In the genomic region with DNA sequence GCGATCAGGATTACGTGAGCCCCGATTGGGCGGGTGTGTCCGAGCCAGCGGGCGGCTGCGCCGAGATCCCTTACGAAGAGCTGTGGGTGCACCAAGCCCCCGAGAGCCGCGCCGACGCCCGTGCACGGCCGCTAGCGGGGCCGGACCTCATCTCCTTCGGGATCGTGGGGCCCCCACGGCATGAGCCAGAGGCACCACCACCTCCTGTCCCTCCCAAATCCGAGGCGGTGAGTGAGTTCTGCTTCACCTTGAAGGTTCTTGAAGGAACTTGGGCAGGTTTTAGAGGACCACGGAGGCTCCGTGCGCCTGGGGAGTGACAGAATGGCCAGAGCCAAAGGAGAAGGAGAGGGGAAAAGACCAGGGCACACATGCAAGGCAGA, we compare ENCODE assay signal across 9 mouse cellular contexts. TPM values are rescaled to one million over a fixed set of nuclear protein-coding genes. Genes with fewer than 3 reads are reported as not detected.
A peak's percentile ranks its signal among the peaks of the same experiment; 100 is the strongest.
DNase-seq lines count a peak whose midpoint lies in the region; ATAC-seq and TF ChIP-seq lines count a peak whose summit lies in the region.
"Had no signal": no experiment of that assay in that cellular context is flagged by ENCODE, and none has a peak within 500 bp of the region (broad histone marks: within the 10 kb centered on the region; RNA-seq: fewer than 3 reads in every experiment).

No protein-coding gene starts in this region.

- H3K27ac ChIP-seq in heart, adult 2 months: no peak overlapping the region
- no peak overlapping the region for H3K27ac ChIP-seq in testis, adult 2 months (ENCODE audit: control insufficient read depth, insufficient read depth, low read depth, low read length)
- H3K27ac ChIP-seq in liver, embryonic 11.5 days (ENCODE audit: low read depth, low read length): no peak overlapping the region
- no peak overlapping the region for H3K27ac ChIP-seq in stomach, embryonic 16.5 days (ENCODE audit: low read length)

- peak overlapping the region; percentile 56; the same call in 1 of the 2 replicates for H3K9ac ChIP-seq in heart, adult 2 months (ENCODE audit: low read depth, low read length)
- H3K9ac ChIP-seq in liver, embryonic 11.5 days (ENCODE audit: low read depth, low read length): peak overlapping the region; percentile 64
- peak overlapping the region; percentile 74 for H3K9ac ChIP-seq in stomach, embryonic 16.5 days (ENCODE audit: low read length)

- H3K36me3 ChIP-seq in heart, adult 2 months (ENCODE audit: control insufficient read depth, insufficient read depth, low read length): no peaks in the 10 kb centered on the region
- no peaks in the 10 kb centered on the region; the same call in 1 of the 2 replicates for H3K36me3 ChIP-seq in testis, adult 2 months (ENCODE audit: control insufficient read depth, insufficient read depth, low read length)
- H3K36me3 ChIP-seq in liver, embryonic 11.5 days (ENCODE audit: control insufficient read depth, insufficient read depth, low read length): peaks cover 11% of the 10 kb centered on the region
- no peaks in the 10 kb centered on the region; the same call in 1 of the 2 replicates for H3K36me3 ChIP-seq in stomach, embryonic 16.5 days (ENCODE audit: control insufficient read depth, insufficient read depth, low read length)

- no peak for TF ChIP-seq EP300 in heart, adult 2 months (IDR thresholded peaks at IDR 0.05; ENCODE audit: insufficient read depth, low read depth, low read length)

- intact Hi-C loops in heart, adult 2 months (cut with DNase I): loop anchor here (10.0 kb wide), 1 partner anchor 290 kb away; no protein-coding TSS in a partner anchor
- intact Hi-C loops in gastrocnemius, postnatal 14 days (cut with DNase I; ENCODE audit: low total_unique reads): loop anchor here (10.0 kb wide), 1 partner anchor 290 kb away; no protein-coding TSS in a partner anchor

- H3K4me2 ChIP-seq in liver, embryonic 11.5 days: peak overlapping the region; percentile 92
- H3K4me2 ChIP-seq in stomach, embryonic 16.5 days (ENCODE audit: low read depth, low read length): peak overlapping the region; percentile 92

- TF ChIP-seq CTCF in heart, adult 2 months (IDR thresholded peaks at IDR 0.05): no peak
- TF ChIP-seq CTCF in testis, adult 2 months (IDR thresholded peaks at IDR 0.05; ENCODE audit: control insufficient read depth, insufficient read depth, insufficient replicate concordance, low read depth, low read length): no peak

- no peak for TF ChIP-seq POLR2A in heart, adult 2 months (IDR thresholded peaks at IDR 0.05; ENCODE audit: insufficient read depth, low read depth, low read length)
- TF ChIP-seq POLR2A in testis, adult 2 months (IDR thresholded peaks at IDR 0.05; ENCODE audit: control insufficient read depth, low read depth, low read length): no peak

- H3K4me3 ChIP-seq in heart, adult 2 months: peak overlapping the region; percentile 50
- peak overlapping the region; percentile 82 for H3K4me3 ChIP-seq in testis, adult 2 months (ENCODE audit: control insufficient read depth, low read depth, low read length)
- H3K4me3 ChIP-seq in liver, embryonic 11.5 days (ENCODE audit: low read depth, low read length): peak overlapping the region; percentile 57
- H3K4me3 ChIP-seq in stomach, embryonic 16.5 days (replicated peaks; ENCODE audit: low read length): peak overlapping the region; percentile 54

- no peaks in the 10 kb centered on the region for H3K9me3 ChIP-seq in liver, embryonic 11.5 days (ENCODE audit: control insufficient read depth, low read length)
- H3K9me3 ChIP-seq in stomach, embryonic 16.5 days (replicated peaks; ENCODE audit: control insufficient read depth, low read length): no peaks in the 10 kb centered on the region

- H3K27me3 ChIP-seq in heart, adult 2 months (ENCODE audit: control insufficient read depth, insufficient read depth, low read length): no peaks in the 10 kb centered on the region
- no peaks in the 10 kb centered on the region for H3K27me3 ChIP-seq in testis, adult 2 months (ENCODE audit: control insufficient read depth, insufficient read depth, low read length)
- H3K27me3 ChIP-seq in liver, embryonic 11.5 days (replicated peaks; ENCODE audit: control insufficient read depth, insufficient read depth, low read length): peaks cover 62% of the 10 kb centered on the region
- H3K27me3 ChIP-seq in stomach, embryonic 16.5 days (ENCODE audit: control insufficient read depth, insufficient read depth, low read length): peaks cover 23% of the 10 kb centered on the region

- DNase-seq in heart, adult 2 months: no peak
- DNase-seq in heart, adult 11 months: no peak
- DNase-seq in testis, postnatal 14 days (ENCODE audit: low spot score): no peak
- no peak for DNase-seq in liver, embryonic 11.5 days (ENCODE audit: low spot score)
- DNase-seq in right cerebral cortex, postnatal 4 days: no peak
- DNase-seq in gastrocnemius, postnatal 14 days: no peak

- peak; percentile 13; the same call in 1 of the 2 replicates for ATAC-seq in liver, embryonic 11.5 days (replicated peaks; ENCODE audit: low FRiP score)
- 0 out of 2 replicates have a peak, but pooled peaks have one; percentile 2 for ATAC-seq in stomach, embryonic 16.5 days (ENCODE audit: insufficient read depth, low FRiP score)

- 1% methylated on average over 28 of the region's 28 CpGs for WGBS in heart, adult 2 months
- WGBS in liver, embryonic 11.5 days: under 1% methylated on average over 28 of the region's 28 CpGs
- WGBS in stomach, embryonic 16.5 days: 2% methylated on average over 28 of the region's 28 CpGs

- H3K4me1 ChIP-seq in heart, adult 2 months (ENCODE audit: control insufficient read depth, insufficient read depth, low read length): peaks cover 1% of the 10 kb centered on the region; the same call in 1 of the 2 replicates
- H3K4me1 ChIP-seq in testis, adult 2 months (ENCODE audit: control insufficient read depth, insufficient read depth, low read length): peaks cover 19% of the 10 kb centered on the region
- peaks cover 15% of the 10 kb centered on the region for H3K4me1 ChIP-seq in liver, embryonic 11.5 days (replicated peaks; ENCODE audit: control insufficient read depth, insufficient read depth, low read length)
- peaks cover 17% of the 10 kb centered on the region for H3K4me1 ChIP-seq in stomach, embryonic 16.5 days (ENCODE audit: control insufficient read depth, insufficient read depth, low read length)

- H3K79me2 ChIP-seq in heart, adult 2 months (replicated peaks; ENCODE audit: control insufficient read depth, insufficient read depth, low read length): no peaks in the 10 kb centered on the region

RNA-seq across cellular contexts. Expression of gene 3110082J24Rik, which starts 8.9 kb away (rescaled TPM):
- total RNA-seq in heart, adult 2 months (2021): not detected
- not detected in 2 replicates for polyA plus RNA-seq in heart, adult 2 months (2012; rRNA removed)
- polyA plus RNA-seq in testis, adult 2 months (2012; rRNA removed): not detected in 2 replicates
- polyA plus RNA-seq in liver, embryonic 11.5 days (2014; fragmentation: Nextera tagmentation; extraction: Ambion mirVana): not detected in 2 replicates
- polyA plus RNA-seq in stomach, embryonic 16.5 days (2015; fragmentation: Nextera tagmentation; extraction: Ambion mirVana): not detected in 2 replicates
- not detected for total RNA-seq in gastrocnemius, postnatal 14 days (2021)
- polyA plus RNA-seq: large intestine, adult 2 months had no signal

RNA-seq across cellular contexts. Expression of gene Garem2, which starts 9.8 kb away (rescaled TPM):
- total RNA-seq in heart, adult 2 months (2021): under 1 TPM; 0.07 to 0.13 TPM
- polyA plus RNA-seq in heart, adult 2 months (2012; rRNA removed): 0.23 and 0.44 TPM in 2 replicates
- 0.71 and 0.78 TPM in 2 replicates for polyA plus RNA-seq in testis, adult 2 months (2012; rRNA removed)
- polyA plus RNA-seq in liver, embryonic 11.5 days (2014; fragmentation: Nextera tagmentation; extraction: Ambion mirVana): 0.18 and 0.35 TPM in 2 replicates
- polyA plus RNA-seq in stomach, embryonic 16.5 days (2015; fragmentation: Nextera tagmentation; extraction: Ambion mirVana): 0.07 and 0.12 TPM in 2 replicates
- total RNA-seq in gastrocnemius, postnatal 14 days (2021): under 1 TPM; 0.04 TPM

RNA-seq across cellular contexts. Expression of gene Hadha, which starts 40.2 kb away (rescaled TPM):
- 1,000 to 10,000 TPM; 1,174 to 1,333 TPM for total RNA-seq in heart, adult 2 months (2021)
- 367 and 592 TPM in 2 replicates for polyA plus RNA-seq in heart, adult 2 months (2012; rRNA removed)
- 74.2 and 78.6 TPM in 2 replicates for polyA plus RNA-seq in testis, adult 2 months (2012; rRNA removed)
- 122 and 128 TPM in 2 replicates for polyA plus RNA-seq in liver, embryonic 11.5 days (2014; fragmentation: Nextera tagmentation; extraction: Ambion mirVana)
- polyA plus RNA-seq in stomach, embryonic 16.5 days (2015; fragmentation: Nextera tagmentation; extraction: Ambion mirVana): 173 and 174 TPM in 2 replicates
- 100 to 1,000 TPM; 271 to 383 TPM for total RNA-seq in gastrocnemius, postnatal 14 days (2021)

RNA-seq across cellular contexts. Expression of gene Hadhb, which starts 40.3 kb away (rescaled TPM):
- 1,000 to 10,000 TPM; 1,981 to 2,338 TPM for total RNA-seq in heart, adult 2 months (2021)
- 1,187 and 1,731 TPM in 2 replicates for polyA plus RNA-seq in heart, adult 2 months (2012; rRNA removed)
- 60.1 and 67.1 TPM in 2 replicates for polyA plus RNA-seq in testis, adult 2 months (2012; rRNA removed)
- polyA plus RNA-seq in liver, embryonic 11.5 days (2014; fragmentation: Nextera tagmentation; extraction: Ambion mirVana): 145 and 167 TPM in 2 replicates
- polyA plus RNA-seq in stomach, embryonic 16.5 days (2015; fragmentation: Nextera tagmentation; extraction: Ambion mirVana): 212 and 217 TPM in 2 replicates
- total RNA-seq in gastrocnemius, postnatal 14 days (2021): 100 to 1,000 TPM; 258 to 390 TPM

RNA-seq across cellular contexts. Expression of gene Tyms, which starts 41.3 kb away (rescaled TPM):
- 1 to 10 TPM; 2.3 to 3.8 TPM for total RNA-seq in heart, adult 2 months (2021)
- polyA plus RNA-seq in heart, adult 2 months (2012; rRNA removed): 3.3 and 4.2 TPM in 2 replicates
- 4.6 and 4.8 TPM in 2 replicates for polyA plus RNA-seq in testis, adult 2 months (2012; rRNA removed)
- 344 and 357 TPM in 2 replicates for polyA plus RNA-seq in liver, embryonic 11.5 days (2014; fragmentation: Nextera tagmentation; extraction: Ambion mirVana)
- polyA plus RNA-seq in stomach, embryonic 16.5 days (2015; fragmentation: Nextera tagmentation; extraction: Ambion mirVana): 217 and 232 TPM in 2 replicates
- total RNA-seq in gastrocnemius, postnatal 14 days (2021): 1 to 10 TPM; 6.9 to 7.7 TPM
